Comparison of ENCODE assay signal across 12 mouse cellular contexts in genomic region chr11:117440865-117441425, GRCm38 (mm10). TPM values are rescaled to one million over a fixed set of nuclear protein-coding genes. Genes with fewer than 3 reads are reported as not detected.
DNase-seq lines count a peak whose midpoint lies in the region; ATAC-seq and TF ChIP-seq lines count a peak whose summit lies in the region.
"Had no signal": no experiment of that assay in that cellular context is flagged by ENCODE, and none has a peak within 500 bp of the region (broad histone marks: within the 10 kb centered on the region; RNA-seq: fewer than 3 reads in every experiment).

No protein-coding gene starts in this region.

- no peak for ATAC-seq in intestine, embryonic 14.5 days (replicated peaks; ENCODE audit: low FRiP score, low TSS enrichment, low read depth)
- ATAC-seq in intestine, postnatal 0 days = no peak
- ATAC-seq in forebrain, embryonic 11.5 days (replicated peaks; ENCODE audit: low FRiP score) = no peak
- no peak for ATAC-seq in megakaryocyte, adult 5-6 weeks (ENCODE audit: poor library complexity, severe bottlenecking)

- 18% methylated on average over 22 of the region's 22 CpGs for WGBS in intestine, embryonic 14.5 days
- 35% methylated on average over 22 of the region's 22 CpGs for WGBS in intestine, postnatal 0 days
- 15% methylated on average over 22 of the region's 22 CpGs for WGBS in forebrain, embryonic 11.5 days

- no peak for DNase-seq in intestine, embryonic 14.5 days (ENCODE audit: low spot score)
- peak; percentile 30 for DNase-seq in MN1 (ENCODE audit: low spot score)
- DNase-seq in forebrain, embryonic 11.5 days (ENCODE audit: low spot score) = no peak
- peak; percentile 11 to 32 for DNase-seq in lung, postnatal 4 days
- DNase-seq in yolk sac, embryonic 10.5 days (ENCODE audit: low spot score) = no peak
- no peak for DNase-seq in layer of hippocampus, postnatal 14 days (ENCODE audit: low spot score in 2 of 2)
- DNase-seq: gastrocnemius, postnatal 14 days; liver, embryonic 13.5 days; thymus, postnatal 4 days had no signal

- no peak overlapping the region for H3K4me3 ChIP-seq in intestine, embryonic 14.5 days (ENCODE audit: low read depth, low read length)
- no peak overlapping the region for H3K4me3 ChIP-seq in intestine, postnatal 0 days (ENCODE audit: low read depth, low read length)
- no peak overlapping the region for H3K4me3 ChIP-seq in forebrain, embryonic 11.5 days (ENCODE audit: low read depth, low read length)
- H3K4me3 ChIP-seq: liver, embryonic 13.5 days had no signal

- no peaks in the 10 kb centered on the region; the same call in 1 of the 2 replicates for H3K27me3 ChIP-seq in intestine, embryonic 14.5 days (replicated peaks; ENCODE audit: control insufficient read depth, insufficient read depth, low read length)
- no peaks in the 10 kb centered on the region for H3K27me3 ChIP-seq in intestine, postnatal 0 days (replicated peaks; ENCODE audit: control insufficient read depth, insufficient read depth, low read length)
- H3K27me3 ChIP-seq in forebrain, embryonic 11.5 days (ENCODE audit: control insufficient read depth, insufficient read depth, low read length) = peaks cover under 1% of the 10 kb centered on the region; the same call in 1 of the 2 replicates

- peak overlapping the region; percentile 38 for H3K4me2 ChIP-seq in intestine, embryonic 14.5 days (ENCODE audit: low read length)
- no peak overlapping the region for H3K4me2 ChIP-seq in intestine, postnatal 0 days (replicated peaks; ENCODE audit: low read depth)
- peak overlapping the region; percentile 42 for H3K4me2 ChIP-seq in forebrain, embryonic 11.5 days (ENCODE audit: low read depth, low read length, severe bottlenecking)
- H3K4me2 ChIP-seq: liver, embryonic 13.5 days had no signal

- H3K9me3 ChIP-seq in intestine, embryonic 14.5 days (ENCODE audit: control insufficient read depth, low read length) = no peaks in the 10 kb centered on the region
- no peaks in the 10 kb centered on the region for H3K9me3 ChIP-seq in intestine, postnatal 0 days (ENCODE audit: control insufficient read depth)
- H3K9me3 ChIP-seq in forebrain, embryonic 11.5 days (ENCODE audit: control insufficient read depth, low read length) = no peaks in the 10 kb centered on the region
- H3K9me3 ChIP-seq: liver, embryonic 13.5 days had no signal

- no peaks in the 10 kb centered on the region for H3K36me3 ChIP-seq in intestine, embryonic 14.5 days (ENCODE audit: control insufficient read depth, insufficient read depth, low read length)
- no peaks in the 10 kb centered on the region for H3K36me3 ChIP-seq in intestine, postnatal 0 days (ENCODE audit: control insufficient read depth, insufficient read depth)
- no peaks in the 10 kb centered on the region for H3K36me3 ChIP-seq in forebrain, embryonic 11.5 days (ENCODE audit: control insufficient read depth, insufficient read depth, low read length)
- H3K36me3 ChIP-seq: liver, embryonic 13.5 days had no signal

- no peak overlapping the region for H3K27ac ChIP-seq in intestine, embryonic 14.5 days (ENCODE audit: low read depth)
- no peak overlapping the region for H3K27ac ChIP-seq in intestine, postnatal 0 days (ENCODE audit: low read depth, low read length)
- H3K27ac ChIP-seq in forebrain, embryonic 11.5 days (ENCODE audit: low read depth, low read length) = no peak overlapping the region
- H3K27ac ChIP-seq: liver, embryonic 13.5 days had no signal

- peaks cover 21% of the 10 kb centered on the region for H3K4me1 ChIP-seq in intestine, embryonic 14.5 days (replicated peaks; ENCODE audit: control insufficient read depth, insufficient read depth, low read length)
- H3K4me1 ChIP-seq in intestine, postnatal 0 days (replicated peaks; ENCODE audit: control insufficient read depth, insufficient read depth, low read length) = no peaks in the 10 kb centered on the region
- H3K4me1 ChIP-seq in forebrain, embryonic 11.5 days (replicated peaks; ENCODE audit: control insufficient read depth, insufficient read depth, low read length) = peaks cover 30% of the 10 kb centered on the region
- H3K4me1 ChIP-seq: liver, embryonic 13.5 days had no signal

- H3K9ac ChIP-seq in intestine, embryonic 14.5 days (ENCODE audit: low read length) = no peak overlapping the region
- no peak overlapping the region for H3K9ac ChIP-seq in intestine, postnatal 0 days (ENCODE audit: low read depth, low read length)
- H3K9ac ChIP-seq in forebrain, embryonic 11.5 days (ENCODE audit: low read length) = peak overlapping the region; percentile 39; the same call in 1 of the 2 replicates
- H3K9ac ChIP-seq: liver, embryonic 13.5 days had no signal

- no peak for TF ChIP-seq CTCF in intestine, postnatal 0 days (IDR thresholded peaks at IDR 0.05; ENCODE audit: low read depth)

RNA-seq across cellular contexts. Expression of gene Gm11733, which starts 43.2 kb away (rescaled TPM):
- polyA plus RNA-seq in intestine, embryonic 14.5 days (2014; fragmentation: Nextera tagmentation; extraction: Ambion mirVana) = 0.12 TPM in 1 of 2 replicates, not detected in the other
- polyA plus RNA-seq in intestine, postnatal 0 days (2015; fragmentation: Nextera tagmentation; extraction: Ambion mirVana) = not detected in 2 replicates
- polyA plus RNA-seq in forebrain, embryonic 11.5 days (2014; fragmentation: Nextera tagmentation; extraction: Ambion mirVana) = not detected in 2 replicates
- not detected in 2 replicates for total RNA-seq in megakaryocyte, adult 5-6 weeks (2015)
- total RNA-seq in megakaryocyte, adult 5-6 weeks (2017) = not detected in 2 replicates
- total RNA-seq in layer of hippocampus, postnatal 14 days (2021) = not detected
- total RNA-seq: gastrocnemius, postnatal 14 days; MEL had no signal
- polyA plus RNA-seq: liver, embryonic 13.5 days had no signal

Comparison
In these comparisons a context has a peak if more than half of its experiments do, and no peak if none do; other contexts are left out.
1. DNase-seq: peak in MN1 (single experiment) and lung, postnatal 4 days (2 of 2); none in intestine, embryonic 14.5 days (single experiment), forebrain, embryonic 11.5 days (single experiment), yolk sac, embryonic 10.5 days (single experiment) and layer of hippocampus, postnatal 14 days (0 of 2).